In genomic region chr1:43601054-43601453, GRCm38 (mm10) we compare ENCODE assay signal across 19 mouse cellular contexts.
"Had no signal": no experiment of that assay in that cellular context is flagged by ENCODE, and none has a peak within 500 bp of the region (broad histone marks: within the 10 kb centered on the region; RNA-seq: fewer than 3 reads in every experiment).

No protein-coding gene starts in this region.

- H3K9ac ChIP-seq: intestine, embryonic 15.5 days; kidney, embryonic 15.5 days; liver, embryonic 13.5 days; neural tube, embryonic 12.5 days; neural tube, embryonic 15.5 days; stomach, embryonic 15.5 days had no signal

- H3K9me3 ChIP-seq: intestine, embryonic 15.5 days; kidney, embryonic 15.5 days; neural tube, embryonic 15.5 days; stomach, embryonic 15.5 days had no signal

- H3K4me1 ChIP-seq: intestine, embryonic 15.5 days; kidney, embryonic 15.5 days; neural tube, embryonic 12.5 days; neural tube, embryonic 15.5 days; stomach, embryonic 15.5 days had no signal

- H3K27ac ChIP-seq: intestine, embryonic 15.5 days; kidney, embryonic 15.5 days; liver, embryonic 13.5 days; neural tube, embryonic 12.5 days; neural tube, embryonic 15.5 days; stomach, embryonic 15.5 days had no signal

- H3K4me2 ChIP-seq: intestine, embryonic 15.5 days; kidney, embryonic 15.5 days; liver, embryonic 13.5 days; midbrain, embryonic 11.5 days; neural tube, embryonic 12.5 days; neural tube, embryonic 15.5 days; stomach, embryonic 15.5 days had no signal

- H3K27me3 ChIP-seq: intestine, embryonic 15.5 days; kidney, embryonic 15.5 days; neural tube, embryonic 12.5 days; neural tube, embryonic 15.5 days; stomach, embryonic 15.5 days had no signal

- H3K36me3 ChIP-seq: intestine, embryonic 15.5 days; kidney, embryonic 15.5 days; liver, embryonic 13.5 days; neural tube, embryonic 12.5 days; neural tube, embryonic 15.5 days; stomach, embryonic 15.5 days had no signal

- ATAC-seq: intestine, embryonic 15.5 days had no signal

- H3K4me3 ChIP-seq: intestine, embryonic 15.5 days; kidney, embryonic 15.5 days; liver, embryonic 13.5 days; neural tube, embryonic 12.5 days; neural tube, embryonic 15.5 days; stomach, embryonic 15.5 days had no signal

- DNase-seq: kidney, adult 11 months; kidney, adult 8-10 months; kidney, postnatal 14 days; kidney, postnatal 4 days; layer of hippocampus, adult 9-11 months; liver, embryonic 13.5 days; lung, adult 2 months; lung, postnatal 14 days; lung, postnatal 4 days; midbrain, embryonic 14.5 days; retina, postnatal 1 day; right cerebral cortex, postnatal 25 days; spleen, adult 18-20 months had no signal
